Mouse (Mus musculus): Measurements from ENCODE around the gene Kcnk4. TPM values are rescaled to one million over a fixed set of nuclear protein-coding genes. Genes with fewer than 3 reads are reported as not detected.

Gene Kcnk4
- polyA plus RNA-seq, 1 experiment from 2014 or later = 4.7 TPM

- Histone ChIP-seq H3K27ac (peak within 1 kb of the TSS; percentile 93), H3K4me2 (peak within 1 kb of the TSS; percentile 74), H3K9me3 (no peaks in the 10 kb centered on the region), H3K9ac (peak within 1 kb of the TSS; percentile 75), H3K27me3 (replicated peaks) (peaks cover 14% of the 10 kb centered on the region), H3K4me1 (peaks cover 51% of the 10 kb centered on the region), H3K4me3 (peak within 1 kb of the TSS; percentile 76), H3K36me3 (replicated peaks) (peaks cover 12% of the 10 kb centered on the region)
- under 1% methylated on average over 80 of the region's 84 CpGs for WGBS
- ATAC-seq (replicated peaks) = peak; percentile 66
These were observed 40.2 kb upstream of the Kcnk4 start, which contains the start of gene Ppp1r14b for GRCm38 (mm10) chr19:6974211-6975205. Ppp1r14b (plus strand) TSS chr19:6974968.

- Histone ChIP-seq H3K4me2 (peak overlapping the region; percentile 74), H3K9ac (peak overlapping the region; percentile 75), H3K36me3 (replicated peaks) (peaks cover 12% of the 10 kb centered on the region), H3K27me3 (replicated peaks) (peaks cover 19% of the 10 kb centered on the region), H3K4me3 (peak overlapping the region; percentile 76), H3K27ac (peak overlapping the region; percentile 93), H3K9me3 (no peaks in the 10 kb centered on the region), H3K4me1 (peaks cover 44% of the 10 kb centered on the region)
- ATAC-seq (replicated peaks) = no peak
- WGBS = 35% methylated on average over 12 of the region's 12 CpGs
These were observed 39.4 kb upstream of the Kcnk4 start for GRCm38 (mm10) chr19:6973581-6974190.

- H3K9me3 ChIP-seq = no peaks in the 10 kb centered on the region
- no peak overlapping the region for H3K27ac ChIP-seq
- WGBS = 84% methylated on average over 13 of the region's 13 CpGs
- peaks cover 22% of the 10 kb centered on the region for H3K27me3 ChIP-seq (replicated peaks)
- no peak for ATAC-seq (replicated peaks)
- peaks cover 31% of the 10 kb centered on the region for H3K4me1 ChIP-seq
- no peak overlapping the region for H3K4me3 ChIP-seq
- H3K9ac ChIP-seq = no peak overlapping the region
- peaks cover 2% of the 10 kb centered on the region; the same call in 1 of the 2 replicates for H3K36me3 ChIP-seq (replicated peaks)
- no peak overlapping the region for H3K4me2 ChIP-seq
These were observed 38.1 kb upstream of the Kcnk4 start for GRCm38 (mm10) chr19:6972247-6972917.

GRCm38 (mm10) chr19:6971644-6972043 is 37.3 kb upstream of the Kcnk4 start:
- Histone ChIP-seq H3K27me3 (replicated peaks) (peaks cover 22% of the 10 kb centered on the region), H3K9me3 (no peaks in the 10 kb centered on the region), H3K36me3 (replicated peaks) (no peaks in the 10 kb centered on the region), H3K27ac (no peak overlapping the region), H3K4me2 (no peak overlapping the region), H3K9ac (0 out of 2 replicates have a peak overlapping the region, but pooled peaks have one; percentile 0), H3K4me3 (no peak overlapping the region), H3K4me1 (peaks cover 25% of the 10 kb centered on the region)
- ATAC-seq (replicated peaks) = no peak
- WGBS = 55% methylated on average over 6 of the region's 6 CpGs

- Histone ChIP-seq H3K4me2 (peak overlapping the region; percentile 37; the same call in 1 of the 2 replicates), H3K27ac (no peak overlapping the region), H3K9ac (no peak overlapping the region), H3K4me1 (peaks cover 17% of the 10 kb centered on the region), H3K4me3 (no peak overlapping the region), H3K27me3 (replicated peaks) (peaks cover 22% of the 10 kb centered on the region), H3K36me3 (replicated peaks) (no peaks in the 10 kb centered on the region), H3K9me3 (no peaks in the 10 kb centered on the region)
- ATAC-seq (replicated peaks) = no peak
- WGBS = 22% methylated on average over 11 of the region's 11 CpGs
These were observed 36.3 kb upstream of the Kcnk4 start for GRCm38 (mm10) chr19:6970460-6971085.

GRCm38 (mm10) chr19:6969665-6970381 is 35.5 kb upstream of the Kcnk4 start:
- Histone ChIP-seq H3K4me2 (peak overlapping the region; percentile 37), H3K36me3 (replicated peaks) (no peaks in the 10 kb centered on the region), H3K4me3 (peak overlapping the region; percentile 29), H3K27ac (no peak overlapping the region), H3K27me3 (replicated peaks) (peaks cover 22% of the 10 kb centered on the region), H3K9me3 (no peaks in the 10 kb centered on the region), H3K4me1 (peaks cover 17% of the 10 kb centered on the region), H3K9ac (no peak overlapping the region)
- ATAC-seq (replicated peaks) = no peak
- 2% methylated on average over 46 of the region's 55 CpGs for WGBS

GRCm38 (mm10) chr19:6969291-6969664 is 35.0 kb upstream of the Kcnk4 start:
- Histone ChIP-seq H3K4me3 (peak overlapping the region; percentile 29), H3K36me3 (replicated peaks) (no peaks in the 10 kb centered on the region), H3K4me2 (peak overlapping the region; percentile 37), H3K27ac (no peak overlapping the region), H3K9me3 (no peaks in the 10 kb centered on the region), H3K27me3 (replicated peaks) (peaks cover 22% of the 10 kb centered on the region), H3K9ac (no peak overlapping the region), H3K4me1 (peaks cover 17% of the 10 kb centered on the region)
- ATAC-seq (replicated peaks) = no peak
- under 1% methylated on average over 19 of the region's 20 CpGs for WGBS

GRCm38 (mm10) chr19:6968491-6969271 is 34.4 kb upstream of the Kcnk4 start:
- H3K4me3 ChIP-seq = peak overlapping the region; percentile 29

GRCm38 (mm10) chr19:6956461-6956860 is 22.1 kb upstream of the Kcnk4 start:
- Histone ChIP-seq H3K9ac (no peak overlapping the region), H3K27me3 (replicated peaks) (no peaks in the 10 kb centered on the region), H3K36me3 (replicated peaks) (no peaks in the 10 kb centered on the region), H3K4me2 (no peak overlapping the region), H3K4me3 (no peak overlapping the region), H3K4me1 (peaks cover 13% of the 10 kb centered on the region), H3K27ac (no peak overlapping the region), H3K9me3 (no peaks in the 10 kb centered on the region)
- 81% methylated on average over 10 of the region's 10 CpGs for WGBS
- no peak for ATAC-seq (replicated peaks)

More at GRCm38 (mm10) chr19:6968491-6969271, 34.4 kb upstream of the Kcnk4 start:
- H3K27me3 ChIP-seq (replicated peaks) = peaks cover 22% of the 10 kb centered on the region
- no peaks in the 10 kb centered on the region for H3K36me3 ChIP-seq (replicated peaks)
- no peak for ATAC-seq (replicated peaks)
- H3K9me3 ChIP-seq = no peaks in the 10 kb centered on the region
- peaks cover 12% of the 10 kb centered on the region for H3K4me1 ChIP-seq
- no peak overlapping the region for H3K9ac ChIP-seq
- WGBS = 16% methylated on average over 15 of the region's 15 CpGs
- H3K4me2 ChIP-seq = peak overlapping the region; percentile 37
- H3K27ac ChIP-seq = no peak overlapping the region

GRCm38 (mm10) chr19:6955424-6955823 is 21.1 kb upstream of the Kcnk4 start:
- Histone ChIP-seq H3K9ac (no peak overlapping the region), H3K4me1 (peaks cover 14% of the 10 kb centered on the region), H3K4me2 (no peak overlapping the region), H3K4me3 (no peak overlapping the region), H3K27ac (no peak overlapping the region), H3K36me3 (replicated peaks) (no peaks in the 10 kb centered on the region), H3K9me3 (no peaks in the 10 kb centered on the region), H3K27me3 (replicated peaks) (no peaks in the 10 kb centered on the region)
- ATAC-seq (replicated peaks) = no peak
- 91% methylated on average over 7 of the region's 7 CpGs for WGBS

GRCm38 (mm10) chr19:6954046-6954445 is 19.7 kb upstream of the Kcnk4 start:
- Histone ChIP-seq H3K4me2 (no peak overlapping the region), H3K9ac (no peak overlapping the region), H3K27me3 (replicated peaks) (no peaks in the 10 kb centered on the region), H3K4me3 (no peak overlapping the region), H3K27ac (no peak overlapping the region), H3K36me3 (replicated peaks) (no peaks in the 10 kb centered on the region), H3K4me1 (peaks cover 23% of the 10 kb centered on the region), H3K9me3 (no peaks in the 10 kb centered on the region)
- ATAC-seq (replicated peaks) = no peak
- 56% methylated on average over 9 of the region's 9 CpGs for WGBS

Data from midbrain, embryonic 15.5 days (tissue).